Mouse (Mus musculus): ENCODE measurements at regions not wholly inside any gene's neighbourhood (a gene's known extent, or its start where the extent isn't known, plus 50 kb on each side); places are given as distances from the start of the nearest gene placed in this dataset.
"Not testable (repeated sequence)": the region's sequence is repeated elsewhere in the genome, so short reads cannot be mapped to it uniquely, and the experiment has no call there.

- H3K27me3 ChIP-seq (ENCODE audit: control insufficient read depth, insufficient read depth, low read length), result no peaks in the 10 kb centered on the region
- DNase-seq, result no peak
- no peaks in the 10 kb centered on the region for H3K4me1 ChIP-seq (ENCODE audit: control insufficient read depth, insufficient read depth, low read length)
- H3K27ac ChIP-seq, result no peak overlapping the region
- TF ChIP-seq CTCF (IDR thresholded peaks at IDR 0.05) (peak; percentile 95), EP300 (IDR thresholded peaks at IDR 0.05; ENCODE audit: insufficient read depth, low read depth, low read length) (no peak), POLR2A (IDR thresholded peaks at IDR 0.05; ENCODE audit: insufficient read depth, low read depth, low read length) (no peak)
- H3K4me3 ChIP-seq, result peak overlapping the region; percentile 27; the same call in 1 of the 2 replicates
- no peaks in the 10 kb centered on the region for H3K36me3 ChIP-seq (ENCODE audit: control insufficient read depth, insufficient read depth, low read length)
- H3K9ac ChIP-seq (ENCODE audit: low read depth, low read length), result no peak overlapping the region
- WGBS, result 32% methylated on average over 11 of the region's 11 CpGs
- H3K79me2 ChIP-seq (replicated peaks; ENCODE audit: control insufficient read depth, insufficient read depth, low read length), result no peaks in the 10 kb centered on the region
- intact Hi-C loops (cut with DNase I), result loop anchor here (1.0 to 5.0 kb wide), 3 partner anchors 168 to 371 kb away; no protein-coding TSS in a partner anchor
Measured at GRCm38 (mm10) chr6:22493632-22494260, 137.7 kb upstream of the Fam3c start.

GRCm38 (mm10) chr6:22492896-22493295 is 136.9 kb upstream of the Fam3c start:
- no peak for DNase-seq
- H3K36me3 ChIP-seq (ENCODE audit: control insufficient read depth, insufficient read depth, low read length), result no peaks in the 10 kb centered on the region
- no peak for TF ChIP-seq CTCF (IDR thresholded peaks at IDR 0.05)
- no peak for TF ChIP-seq EP300 (IDR thresholded peaks at IDR 0.05; ENCODE audit: insufficient read depth, low read depth, low read length)
- no peak for TF ChIP-seq POLR2A (IDR thresholded peaks at IDR 0.05; ENCODE audit: insufficient read depth, low read depth, low read length)
- H3K27ac ChIP-seq, result no peak overlapping the region
- H3K4me3 ChIP-seq, result no peak overlapping the region
- H3K4me1 ChIP-seq (ENCODE audit: control insufficient read depth, insufficient read depth, low read length), result no peaks in the 10 kb centered on the region
- no peaks in the 10 kb centered on the region for H3K27me3 ChIP-seq (ENCODE audit: control insufficient read depth, insufficient read depth, low read length)
- 61% methylated on average over 17 of the region's 17 CpGs for WGBS
- no peak overlapping the region for H3K9ac ChIP-seq (ENCODE audit: low read depth, low read length)
- no peaks in the 10 kb centered on the region for H3K79me2 ChIP-seq (replicated peaks; ENCODE audit: control insufficient read depth, insufficient read depth, low read length)
- intact Hi-C loops (cut with DNase I), result loop anchor here (5.0 kb wide), 2 partner anchors 351 to 371 kb away; no protein-coding TSS in a partner anchor

- no peak for DNase-seq
- no peak overlapping the region for H3K4me3 ChIP-seq
- H3K4me1 ChIP-seq (ENCODE audit: control insufficient read depth, insufficient read depth, low read length), result no peaks in the 10 kb centered on the region
- no peak overlapping the region for H3K27ac ChIP-seq
- TF ChIP-seq EP300 (IDR thresholded peaks at IDR 0.05; ENCODE audit: insufficient read depth, low read depth, low read length), result no peak
- no peak for TF ChIP-seq POLR2A (IDR thresholded peaks at IDR 0.05; ENCODE audit: insufficient read depth, low read depth, low read length)
- TF ChIP-seq CTCF (IDR thresholded peaks at IDR 0.05), result no peak
- H3K9ac ChIP-seq (ENCODE audit: low read depth, low read length), result no peak overlapping the region
- H3K79me2 ChIP-seq (replicated peaks; ENCODE audit: control insufficient read depth, insufficient read depth, low read length), result no peaks in the 10 kb centered on the region
- 70% methylated on average over 6 of the region's 6 CpGs for WGBS
- intact Hi-C loops (cut with DNase I), result loop anchor here (5.0 kb wide), 2 partner anchors 348 to 368 kb away; no protein-coding TSS in a partner anchor
- H3K27me3 ChIP-seq (ENCODE audit: control insufficient read depth, insufficient read depth, low read length), result no peaks in the 10 kb centered on the region
- H3K36me3 ChIP-seq (ENCODE audit: control insufficient read depth, insufficient read depth, low read length), result no peaks in the 10 kb centered on the region
Measured at GRCm38 (mm10) chr6:22490762-22491161, 134.7 kb upstream of the Fam3c start.

- Histone ChIP-seq H3K36me3 (ENCODE audit: control insufficient read depth, insufficient read depth, low read length) (no peaks in the 10 kb centered on the region), H3K27me3 (ENCODE audit: control insufficient read depth, insufficient read depth, low read length) (no peaks in the 10 kb centered on the region), H3K79me2 (replicated peaks; ENCODE audit: control insufficient read depth, insufficient read depth, low read length) (no peaks in the 10 kb centered on the region), H3K4me1 (ENCODE audit: control insufficient read depth, insufficient read depth, low read length) (no peaks in the 10 kb centered on the region), H3K27ac (no peak overlapping the region), H3K4me3 (no peak overlapping the region), H3K9ac (ENCODE audit: low read depth, low read length) (no peak overlapping the region)
- 49% methylated on average over 3 of the region's 3 CpGs for whole genome bisulfite sequencing
- TF ChIP-seq CTCF (IDR thresholded peaks at IDR 0.05) (no peak), EP300 (IDR thresholded peaks at IDR 0.05; ENCODE audit: insufficient read depth, low read depth, low read length) (no peak), POLR2A (IDR thresholded peaks at IDR 0.05; ENCODE audit: insufficient read depth, low read depth, low read length) (no peak)
- intact Hi-C loops (cut with DNase I), result no loop called here
- DNase-seq, result no peak
Measured at GRCm38 (mm10) chr6:22487467-22487866, 131.4 kb upstream of the Fam3c start.

DNA sequence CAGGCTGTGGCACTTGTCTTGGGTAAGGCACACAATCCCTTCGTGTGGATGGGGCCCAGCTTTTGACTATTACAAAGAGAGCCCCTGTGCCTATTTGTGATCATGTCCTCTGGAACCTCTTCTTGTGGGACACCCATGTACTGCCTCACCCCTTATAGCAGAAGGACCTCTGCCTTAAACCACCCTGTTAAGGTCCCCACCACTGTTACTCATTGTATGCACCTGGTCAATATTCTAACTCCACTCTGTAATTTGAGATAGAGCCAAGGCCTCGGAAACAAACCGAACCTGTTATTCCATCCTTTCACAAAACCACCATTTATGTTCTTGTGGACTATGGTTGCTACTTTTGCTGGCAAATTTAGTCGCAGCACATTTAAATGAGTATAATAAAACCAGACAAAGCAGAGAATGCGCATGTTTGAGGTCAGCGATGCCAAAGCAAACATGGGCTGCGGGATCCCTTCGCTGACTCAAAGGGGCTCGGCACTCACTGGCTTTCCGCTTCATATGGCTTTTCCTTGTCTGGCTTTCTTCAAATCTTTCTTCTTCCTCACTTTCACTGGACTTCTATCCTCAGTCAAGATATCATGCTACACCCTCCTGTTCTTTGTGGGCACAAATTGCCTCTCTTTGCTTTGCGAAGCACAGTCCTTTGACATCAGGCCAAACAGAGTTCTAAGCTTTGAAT is 129.9 kb upstream of the Fam3c start:
- Histone ChIP-seq H3K4me1 (ENCODE audit: control insufficient read depth, insufficient read depth, low read length) (no peaks in the 10 kb centered on the region), H3K27ac (no peak overlapping the region), H3K36me3 (ENCODE audit: control insufficient read depth, insufficient read depth, low read length) (no peaks in the 10 kb centered on the region), H3K4me3 (no peak overlapping the region), H3K79me2 (replicated peaks; ENCODE audit: control insufficient read depth, insufficient read depth, low read length) (no peaks in the 10 kb centered on the region), H3K9ac (ENCODE audit: low read depth, low read length) (no peak overlapping the region), H3K27me3 (ENCODE audit: control insufficient read depth, insufficient read depth, low read length) (no peaks in the 10 kb centered on the region)
- intact Hi-C loops (cut with DNase I), result no loop called here
- DNase-seq, result no peak
- 68% methylated on average over 11 of the region's 11 CpGs for WGBS
- TF ChIP-seq EP300 (IDR thresholded peaks at IDR 0.05; ENCODE audit: insufficient read depth, low read depth, low read length) (no peak), CTCF (IDR thresholded peaks at IDR 0.05) (no peak), POLR2A (IDR thresholded peaks at IDR 0.05; ENCODE audit: insufficient read depth, low read depth, low read length) (no peak)

GRCm38 (mm10) chr6:22482257-22482656 is 126.2 kb upstream of the Fam3c start:
- H3K4me3 ChIP-seq; intact Hi-C loops (cut with DNase I); H3K36me3 ChIP-seq (ENCODE audit: control insufficient read depth, insufficient read depth, low read length); H3K27ac ChIP-seq; DNase-seq; H3K79me2 ChIP-seq (replicated peaks; ENCODE audit: control insufficient read depth, insufficient read depth, low read length); H3K4me1 ChIP-seq (ENCODE audit: control insufficient read depth, insufficient read depth, low read length); H3K9ac ChIP-seq (ENCODE audit: low read depth, low read length); H3K27me3 ChIP-seq (ENCODE audit: control insufficient read depth, insufficient read depth, low read length): not testable (repeated sequence)
- 77% methylated on average over 4 of the region's 4 CpGs for WGBS

All from heart, adult 2 months (tissue).